Mouse (Mus musculus) thymus, adult 2 months (tissue): Measurements from ENCODE around the gene Rilp.

Source experiments
- CTCF ChIP-seq: fragments of 200-500 bp; IDR thresholded peaks from 2 replicates; pipeline ENCODE4 v1.5.1; 2012; ENCODE audit warnings: mild to moderate bottlenecking, control low read depth, low read length, moderate library complexity, borderline replicate concordance; ENCODE audit not compliant: control insufficient read depth, poor library complexity, insufficient read depth; ENCODE audit errors: extremely low read depth
- POLR2A ChIP-seq: fragments of 200-500 bp; IDR thresholded peaks from 2 replicates; pipeline ENCODE4 v1.6.1; 2012; ENCODE audit warnings: mild to moderate bottlenecking, low read length, control low read depth, moderate library complexity; ENCODE audit not compliant: control insufficient read depth, poor library complexity, insufficient read depth; ENCODE audit errors: extremely low read depth

GRCm38 (mm10) chr11:75494296-75495049 is 15.4 kb upstream of the Rilp start:
- TF ChIP-seq POLR2A, result no peak
- TF ChIP-seq CTCF, result no peak
